Mouse (Mus musculus) intestine, embryonic 15.5 days (tissue): ENCODE data around the gene Cdkn1a. TPM values are rescaled to one million over a fixed set of nuclear protein-coding genes. Genes with fewer than 3 reads are reported as not detected.

ENCODE experiments used
- ATAC-seq: fragments of 200-750 bp; cut with Nextera tagmentation; 2 replicates; pipeline ENCODE4 v1.8.0; 2017; ENCODE audit warnings: moderate TSS enrichment, moderate library complexity
- H3K27ac ChIP-seq: fragments of 300-500 bp; sonication (generic); 2 replicates; pipeline ENCODE4 v1.5.1; 2015; ENCODE audit warnings: mild to moderate bottlenecking, inconsistent platforms
- H3K27me3 ChIP-seq: fragments of 300-500 bp; sonication (generic); replicated peaks from 2 replicates; pipeline ENCODE4 v1.6.1; 2015; ENCODE audit warnings: inconsistent platforms
- H3K36me3 ChIP-seq: fragments of 300-500 bp; sonication (generic); 2 replicates; pipeline ENCODE4 v1.6.1; 2015; ENCODE audit warnings: inconsistent platforms
- H3K4me1 ChIP-seq: fragments of 300-500 bp; sonication (generic); replicated peaks from 2 replicates; pipeline ENCODE4 v1.6.1; 2015; ENCODE audit warnings: inconsistent platforms
- H3K4me2 ChIP-seq: fragments of 300-500 bp; sonication (generic); replicated peaks from 2 replicates; pipeline ENCODE4 v1.6.1; 2015; ENCODE audit warnings: mild to moderate bottlenecking, inconsistent platforms
- H3K4me3 ChIP-seq: fragments of 300-500 bp; sonication (generic); replicated peaks from 2 replicates; pipeline ENCODE4 v1.5.1; 2015; ENCODE audit warnings: inconsistent platforms
- H3K9ac ChIP-seq: fragments of 300-500 bp; sonication (generic); 2 replicates; pipeline ENCODE4 v1.6.1; 2015; ENCODE audit warnings: inconsistent platforms
- H3K9me3 ChIP-seq: fragments of 300-500 bp; sonication (generic); 2 replicates; pipeline ENCODE4 v1.6.1; 2016; ENCODE audit warnings: inconsistent platforms
- WGBS: fragments of 180-500 bp; shearing (Covaris S2); methylation state at CpG from one replicate; pipeline ENCODE4 v1.1.7; 2015; 5-methylcytosine and 5-hydroxymethylcytosine counted together
- polyA plus RNA-seq: library from polyadenylated mRNA; unstranded; fragments of >200 nt; fragmentation: Nextera tagmentation; extraction: Ambion mirVana; gene quantifications from 2 replicates; pipeline ENCODE4 v1.2.1, GENCODE M21; 2015

The Cdkn1a gene
- polyA plus RNA-seq, 1 experiment from 2014 or later = 92.2 TPM

GRCm38 (mm10) chr17:29137906-29138305 is 47.1 kb downstream of the Cdkn1a start:
- ATAC-seq = no peak

GRCm38 (mm10) chr17:29141577-29141976 is 50.8 kb downstream of the Cdkn1a start:
- no peak overlapping the region for H3K27ac ChIP-seq
- H3K9ac ChIP-seq = no peak overlapping the region
- H3K4me3 ChIP-seq = no peak overlapping the region
- no peak for ATAC-seq
- no peaks in the 10 kb centered on the region for H3K4me1 ChIP-seq
- no peak overlapping the region for H3K4me2 ChIP-seq
- no peaks in the 10 kb centered on the region for H3K9me3 ChIP-seq
- 79% methylated on average over 3 of the region's 3 CpGs for WGBS
- H3K27me3 ChIP-seq = no peaks in the 10 kb centered on the region
- H3K36me3 ChIP-seq = no peaks in the 10 kb centered on the region

More at GRCm38 (mm10) chr17:29137906-29138305, 47.1 kb downstream of the Cdkn1a start:
- no peak overlapping the region for H3K9ac ChIP-seq
- 0 out of 2 replicates have a peak, but pooled peaks cover 4% of the 10 kb centered on the region for H3K4me1 ChIP-seq
- no peaks in the 10 kb centered on the region for H3K27me3 ChIP-seq
- no peak overlapping the region for H3K4me3 ChIP-seq
- H3K4me2 ChIP-seq = no peak overlapping the region
- H3K9me3 ChIP-seq = no peaks in the 10 kb centered on the region
- 79% methylated on average over 7 of the region's 7 CpGs for WGBS
- no peaks in the 10 kb centered on the region for H3K36me3 ChIP-seq
- no peak overlapping the region for H3K27ac ChIP-seq

GRCm38 (mm10) chr17:29143266-29143665 is 52.5 kb downstream of the Cdkn1a start:
- Histone ChIP-seq H3K9ac (no peak overlapping the region), H3K4me1 (peaks cover 5% of the 10 kb centered on the region; the same call in 1 of the 2 replicates), H3K36me3 (no peaks in the 10 kb centered on the region), H3K4me2 (no peak overlapping the region), H3K27me3 (no peaks in the 10 kb centered on the region), H3K27ac (no peak overlapping the region), H3K4me3 (no peak overlapping the region), H3K9me3 (no peaks in the 10 kb centered on the region)
- 80% methylated on average over 8 of the region's 8 CpGs for WGBS
- no peak for ATAC-seq

GRCm38 (mm10) chr17:29145101-29145500 is 54.3 kb downstream of the Cdkn1a start:
- WGBS = 89% methylated on average over 12 of the region's 12 CpGs
- no peak overlapping the region for H3K27ac ChIP-seq
- no peak overlapping the region for H3K4me3 ChIP-seq
- no peak overlapping the region for H3K9ac ChIP-seq
- no peak for ATAC-seq
- H3K4me1 ChIP-seq = peaks cover 5% of the 10 kb centered on the region; the same call in 1 of the 2 replicates
- no peaks in the 10 kb centered on the region for H3K9me3 ChIP-seq
- no peaks in the 10 kb centered on the region for H3K36me3 ChIP-seq
- H3K4me2 ChIP-seq = no peak overlapping the region
- no peaks in the 10 kb centered on the region for H3K27me3 ChIP-seq

- Histone ChIP-seq H3K27me3 (no peaks in the 10 kb centered on the region), H3K4me1 (peaks cover 5% of the 10 kb centered on the region; the same call in 1 of the 2 replicates), H3K9me3 (no peaks in the 10 kb centered on the region), H3K9ac (no peak overlapping the region), H3K4me2 (no peak overlapping the region), H3K4me3 (no peak overlapping the region), H3K36me3 (no peaks in the 10 kb centered on the region), H3K27ac (no peak overlapping the region)
- no peak for ATAC-seq
- 76% methylated on average over 14 of the region's 14 CpGs for WGBS
These were observed 56.5 kb downstream of the Cdkn1a start for GRCm38 (mm10) chr17:29147273-29147672.

- Histone ChIP-seq H3K36me3 (no peaks in the 10 kb centered on the region), H3K27me3 (no peaks in the 10 kb centered on the region), H3K4me3 (no peak overlapping the region), H3K4me1 (peaks cover 5% of the 10 kb centered on the region; the same call in 1 of the 2 replicates), H3K9me3 (no peaks in the 10 kb centered on the region), H3K9ac (no peak overlapping the region), H3K27ac (no peak overlapping the region), H3K4me2 (no peak overlapping the region)
- no peak for ATAC-seq
- WGBS = 81% methylated on average over 6 of the region's 6 CpGs
These were observed 57.0 kb downstream of the Cdkn1a start for GRCm38 (mm10) chr17:29147773-29148172.

GRCm38 (mm10) chr17:29149766-29150165 is 59.0 kb downstream of the Cdkn1a start:
- H3K27ac ChIP-seq = no peak overlapping the region
- 76% methylated on average over 7 of the region's 7 CpGs for WGBS
- H3K4me3 ChIP-seq = no peak overlapping the region
- H3K4me2 ChIP-seq = no peak overlapping the region
- ATAC-seq = no peak
- no peak overlapping the region for H3K9ac ChIP-seq
- H3K4me1 ChIP-seq = peaks cover 5% of the 10 kb centered on the region; the same call in 1 of the 2 replicates
- no peaks in the 10 kb centered on the region for H3K36me3 ChIP-seq
- no peaks in the 10 kb centered on the region for H3K9me3 ChIP-seq
- H3K27me3 ChIP-seq = no peaks in the 10 kb centered on the region

Other genes starting within 250 kb of the Cdkn1a start
- gene Pnpla1, start 232.6 kb upstream of the Cdkn1a start, polyA plus RNA-seq = 0.95 and 1.2 TPM in 2 replicates
- 4.4 and 4.8 TPM in 2 replicates for gene 4930539E08Rik, start 175.7 kb upstream of the Cdkn1a start, polyA plus RNA-seq
- not detected in 2 replicates for gene Pxt1, start 147.1 kb upstream of the Cdkn1a start, polyA plus RNA-seq
- 64.9 and 68.9 TPM in 2 replicates for gene Kctd20, start 139.0 kb upstream of the Cdkn1a start, polyA plus RNA-seq
- 90.0 and 90.7 TPM in 2 replicates for gene Stk38, start 83.0 kb upstream of the Cdkn1a start, polyA plus RNA-seq
- 485 and 544 TPM in 2 replicates for gene Srsf3, start 58.3 kb upstream of the Cdkn1a start, polyA plus RNA-seq
- gene Rab44, start 23.2 kb downstream of the Cdkn1a start, polyA plus RNA-seq = 0.53 and 0.61 TPM in 2 replicates
- 7.5 and 8.3 TPM in 2 replicates for gene Cpne5, start 147.2 kb downstream of the Cdkn1a start, polyA plus RNA-seq
- 154 and 157 TPM in 2 replicates for gene Ppil1, start 173.2 kb downstream of the Cdkn1a start, polyA plus RNA-seq
- 78.3 and 83.5 TPM in 2 replicates for gene BC004004, start 177.8 kb downstream of the Cdkn1a start, polyA plus RNA-seq
- 0.72 and 0.98 TPM in 2 replicates for gene Pi16, start 226.7 kb downstream of the Cdkn1a start, polyA plus RNA-seq